Mouse (Mus musculus): ENCODE data around the gene Lrrfip1. TPM values are rescaled to one million over a fixed set of nuclear protein-coding genes. Genes with fewer than 3 reads are reported as not detected.

Gene Lrrfip1
- polyA plus RNA-seq, 1 experiment from 2014 or later: 122 TPM

- H3K9me3 ChIP-seq: peaks cover 10% of the 10 kb centered on the region
- no peak overlapping the region for H3K4me3 ChIP-seq
- peaks cover 66% of the 10 kb centered on the region for H3K36me3 ChIP-seq
- H3K9ac ChIP-seq: no peak overlapping the region
- 86% methylated on average over 4 of the region's 4 CpGs for WGBS
- H3K27me3 ChIP-seq (replicated peaks): no peaks in the 10 kb centered on the region
- ATAC-seq (ENCODE audit: extremely low read depth, insufficient number of reproducible peaks, low FRiP score, low TSS enrichment): no peak
- H3K27ac ChIP-seq (replicated peaks): no peak overlapping the region
- no peak overlapping the region for H3K4me2 ChIP-seq
- H3K4me1 ChIP-seq: no peaks in the 10 kb centered on the region
These were observed 130.3 kb downstream of the Lrrfip1 start for GRCm38 (mm10) chr1:91128849-91129248.

GRCm38 (mm10) chr1:91137036-91137435 is 138.5 kb downstream of the Lrrfip1 start:
- H3K9ac ChIP-seq: no peak overlapping the region
- ATAC-seq (ENCODE audit: extremely low read depth, insufficient number of reproducible peaks, low FRiP score, low TSS enrichment): no peak; the same call in 1 of the 2 replicates
- 73% methylated on average over 2 of the region's 2 CpGs for WGBS
- no peak overlapping the region for H3K4me2 ChIP-seq
- no peaks in the 10 kb centered on the region for H3K4me1 ChIP-seq
- no peak overlapping the region for H3K27ac ChIP-seq (replicated peaks)
- H3K36me3 ChIP-seq: no peaks in the 10 kb centered on the region
- H3K4me3 ChIP-seq: no peak overlapping the region
- no peaks in the 10 kb centered on the region for H3K27me3 ChIP-seq (replicated peaks)
- H3K9me3 ChIP-seq: no peaks in the 10 kb centered on the region

GRCm38 (mm10) chr1:91144813-91145212 is 146.3 kb downstream of the Lrrfip1 start, which contains the start of gene Rbm44:
Rbm44 (plus strand) TSS chr1:91145089.
- H3K9ac ChIP-seq: 0 out of 2 replicates have a peak within 1 kb of the TSS, but pooled peaks have one; percentile 28
- H3K4me1 ChIP-seq: no peaks in the 10 kb centered on the region
- no peaks in the 10 kb centered on the region for H3K27me3 ChIP-seq (replicated peaks)
- H3K36me3 ChIP-seq: no peaks in the 10 kb centered on the region
- H3K4me2 ChIP-seq: peak within 1 kb of the TSS; percentile 47
- WGBS: 51% methylated on average over 20 of the region's 20 CpGs
- peak within 1 kb of the TSS; percentile 35 for H3K4me3 ChIP-seq
- ATAC-seq (ENCODE audit: extremely low read depth, insufficient number of reproducible peaks, low FRiP score, low TSS enrichment): no peak; the same call in 1 of the 2 replicates
- no peaks in the 10 kb centered on the region for H3K9me3 ChIP-seq
- H3K27ac ChIP-seq (replicated peaks): no peak within 1 kb of the TSS

- Histone ChIP-seq H3K27me3 (replicated peaks) (no peaks in the 10 kb centered on the region), H3K9ac (no peak overlapping the region), H3K27ac (replicated peaks) (no peak overlapping the region), H3K9me3 (no peaks in the 10 kb centered on the region), H3K4me2 (no peak overlapping the region), H3K36me3 (no peaks in the 10 kb centered on the region), H3K4me3 (no peak overlapping the region), H3K4me1 (no peaks in the 10 kb centered on the region)
- ATAC-seq (ENCODE audit: extremely low read depth, insufficient number of reproducible peaks, low FRiP score, low TSS enrichment): no peak
- 63% methylated on average over 2 of the region's 2 CpGs for WGBS
These were observed 153.0 kb downstream of the Lrrfip1 start for GRCm38 (mm10) chr1:91151509-91151908.

- H3K4me1 ChIP-seq: peaks cover 7% of the 10 kb centered on the region
These were observed 168.3 kb downstream of the Lrrfip1 start for GRCm38 (mm10) chr1:91166798-91167197.

GRCm38 (mm10) chr1:91169157-91169556 is 170.6 kb downstream of the Lrrfip1 start:
- Histone ChIP-seq H3K27me3 (replicated peaks) (no peaks in the 10 kb centered on the region), H3K9ac (no peak overlapping the region), H3K9me3 (peaks cover 6% of the 10 kb centered on the region), H3K4me3 (no peak overlapping the region), H3K27ac (replicated peaks) (no peak overlapping the region), H3K4me2 (no peak overlapping the region), H3K4me1 (peaks cover 7% of the 10 kb centered on the region), H3K36me3 (no peaks in the 10 kb centered on the region)
- no peak for ATAC-seq (ENCODE audit: extremely low read depth, insufficient number of reproducible peaks, low FRiP score, low TSS enrichment)
- 35% methylated on average over 4 of the region's 4 CpGs for WGBS

More at GRCm38 (mm10) chr1:91166798-91167197, 168.3 kb downstream of the Lrrfip1 start:
- WGBS: 73% methylated on average over 6 of the region's 6 CpGs
- no peak overlapping the region for H3K9ac ChIP-seq
- no peak overlapping the region for H3K27ac ChIP-seq (replicated peaks)
- H3K36me3 ChIP-seq: no peaks in the 10 kb centered on the region
- no peak overlapping the region for H3K4me2 ChIP-seq
- H3K4me3 ChIP-seq: no peak overlapping the region
- H3K9me3 ChIP-seq: no peaks in the 10 kb centered on the region
- no peak for ATAC-seq (ENCODE audit: extremely low read depth, insufficient number of reproducible peaks, low FRiP score, low TSS enrichment)
- H3K27me3 ChIP-seq (replicated peaks): no peaks in the 10 kb centered on the region

GRCm38 (mm10) chr1:91174796-91175195 is 176.3 kb downstream of the Lrrfip1 start:
- Histone ChIP-seq H3K27me3 (replicated peaks) (peaks cover 10% of the 10 kb centered on the region; the same call in 1 of the 2 replicates), H3K4me1 (peaks cover 12% of the 10 kb centered on the region), H3K4me2 (no peak overlapping the region), H3K27ac (replicated peaks) (no peak overlapping the region), H3K36me3 (no peaks in the 10 kb centered on the region), H3K4me3 (no peak overlapping the region), H3K9me3 (peaks cover 6% of the 10 kb centered on the region), H3K9ac (no peak overlapping the region)
- no peak for ATAC-seq (ENCODE audit: extremely low read depth, insufficient number of reproducible peaks, low FRiP score, low TSS enrichment)
- WGBS: 86% methylated on average over 5 of the region's 5 CpGs

- H3K27me3 ChIP-seq (replicated peaks): peaks cover 20% of the 10 kb centered on the region
- no peak for ATAC-seq (ENCODE audit: extremely low read depth, insufficient number of reproducible peaks, low FRiP score, low TSS enrichment)
These were observed 177.5 kb downstream of the Lrrfip1 start for GRCm38 (mm10) chr1:91176026-91176425.

GRCm38 (mm10) chr1:91176871-91177270 is 178.3 kb downstream of the Lrrfip1 start:
- Histone ChIP-seq H3K27ac (replicated peaks) (no peak overlapping the region), H3K4me2 (no peak overlapping the region), H3K4me3 (no peak overlapping the region), H3K36me3 (no peaks in the 10 kb centered on the region), H3K9ac (no peak overlapping the region), H3K9me3 (peaks cover 5% of the 10 kb centered on the region), H3K4me1 (peaks cover 32% of the 10 kb centered on the region), H3K27me3 (replicated peaks) (peaks cover 24% of the 10 kb centered on the region)
- WGBS: 54% methylated on average over 4 of the region's 4 CpGs
- no peak for ATAC-seq (ENCODE audit: extremely low read depth, insufficient number of reproducible peaks, low FRiP score, low TSS enrichment)

More at GRCm38 (mm10) chr1:91176026-91176425, 177.5 kb downstream of the Lrrfip1 start:
- no peaks in the 10 kb centered on the region for H3K36me3 ChIP-seq
- no peak overlapping the region for H3K4me3 ChIP-seq
- WGBS: 72% methylated on average over 3 of the region's 3 CpGs
- no peak overlapping the region for H3K27ac ChIP-seq (replicated peaks)
- H3K9ac ChIP-seq: no peak overlapping the region
- no peak overlapping the region for H3K4me2 ChIP-seq
- peaks cover 24% of the 10 kb centered on the region for H3K4me1 ChIP-seq
- peaks cover 6% of the 10 kb centered on the region for H3K9me3 ChIP-seq

Other genes starting within 250 kb of the Lrrfip1 start
- 12.4 and 13.0 TPM in 2 replicates for gene Col6a3, start 154.8 kb upstream of the Lrrfip1 start, polyA plus RNA-seq (2015; fragmentation: Nextera tagmentation; extraction: Ambion mirVana)
- 0.04 and 0.40 TPM in 2 replicates for gene Mlph, start 83.7 kb upstream of the Lrrfip1 start, polyA plus RNA-seq (2015; fragmentation: Nextera tagmentation; extraction: Ambion mirVana)
- gene Prlh, start 45.6 kb upstream of the Lrrfip1 start, polyA plus RNA-seq (2015; fragmentation: Nextera tagmentation; extraction: Ambion mirVana): not detected in 2 replicates
- 0.57 and 1.5 TPM in 2 replicates for gene Rab17, start 29.1 kb upstream of the Lrrfip1 start, polyA plus RNA-seq (2015; fragmentation: Nextera tagmentation; extraction: Ambion mirVana)
- gene Rbm44, start 146.4 kb downstream of the Lrrfip1 start, polyA plus RNA-seq (2015; fragmentation: Nextera tagmentation; extraction: Ambion mirVana): 2.1 and 2.3 TPM in 2 replicates
- gene Ramp1, start 181.1 kb downstream of the Lrrfip1 start, polyA plus RNA-seq (2015; fragmentation: Nextera tagmentation; extraction: Ambion mirVana): 25.8 and 31.3 TPM in 2 replicates

Data from heart, embryonic 13.5 days (tissue).